Mouse (Mus musculus) bone marrow, adult 2 months (tissue): ENCODE data around the gene Cdc40.

Experiments
- CTCF ChIP-seq: fragments of 200-500 bp; IDR thresholded peaks from 2 replicates; pipeline ENCODE4 v1.5.1; 2011; ENCODE audit warnings: low read length, control low read depth; ENCODE audit not compliant: control insufficient read depth, insufficient read depth
- POLR2A ChIP-seq: fragments of 200-500 bp; IDR thresholded peaks from 2 replicates; pipeline ENCODE4 v1.6.1; 2011; ENCODE audit warnings: low read depth, mild to moderate bottlenecking, control low read depth, low read length, borderline replicate concordance; ENCODE audit not compliant: control insufficient read depth

- TF ChIP-seq CTCF (no peak), POLR2A (no peak)
Observed at GRCm38 (mm10) chr10:40850644-40851043, 32.5 kb downstream of the Cdc40 start.
